Mouse (Mus musculus) brain, adult 2 months (tissue): Measurements from ENCODE around the gene Ahdc1.

Source experiments
- DNase-seq: peaks from one replicate; pipeline ENCODE4 v3.0.0; 2011; ENCODE audit warnings: low read depth, low spot score

The Ahdc1 gene

GRCm38 (mm10) chr4:133078947-133079346 lies 67.9 kb downstream of the Ahdc1 start:
- no peak for DNase-seq

- DNase-seq, result no peak
Measured at GRCm38 (mm10) chr4:133079416-133080113, 68.5 kb downstream of the Ahdc1 start.

- peak; percentile 54 for DNase-seq
Measured at GRCm38 (mm10) chr4:133080862-133081261, 69.8 kb downstream of the Ahdc1 start.

- DNase-seq, result no peak
Measured at GRCm38 (mm10) chr4:133082216-133082773, 71.2 kb downstream of the Ahdc1 start.

- DNase-seq, result peak; percentile 80
Measured at GRCm38 (mm10) chr4:133083991-133084861, 73.2 kb downstream of the Ahdc1 start.

- peak; percentile 81 for DNase-seq
Measured at GRCm38 (mm10) chr4:133085011-133085782, 74.1 kb downstream of the Ahdc1 start.

- peak; percentile 68 for DNase-seq
Measured at GRCm38 (mm10) chr4:133085783-133086342, 74.8 kb downstream of the Ahdc1 start.

GRCm38 (mm10) chr4:133087177-133087714 lies 76.2 kb downstream of the Ahdc1 start:
- no peak for DNase-seq

GRCm38 (mm10) chr4:133087835-133088234 lies 76.8 kb downstream of the Ahdc1 start:
- DNase-seq, result peak; percentile 74

GRCm38 (mm10) chr4:133089319-133089718 lies 78.3 kb downstream of the Ahdc1 start:
- no peak for DNase-seq

GRCm38 (mm10) chr4:133089802-133090201 lies 78.7 kb downstream of the Ahdc1 start:
- DNase-seq, result no peak

- DNase-seq, result no peak
Measured at GRCm38 (mm10) chr4:133090276-133090719, 79.2 kb downstream of the Ahdc1 start.

GRCm38 (mm10) chr4:133090720-133091458 lies 79.8 kb downstream of the Ahdc1 start:
- DNase-seq, result peak; percentile 65

GRCm38 (mm10) chr4:133091459-133091785 lies 80.4 kb downstream of the Ahdc1 start:
- peak; percentile 48 for DNase-seq

GRCm38 (mm10) chr4:133092453-133092901 lies 81.4 kb downstream of the Ahdc1 start:
- DNase-seq, result peak; percentile 86

- no peak for DNase-seq
Measured at GRCm38 (mm10) chr4:133093056-133093455, 82.0 kb downstream of the Ahdc1 start.

GRCm38 (mm10) chr4:133093481-133094033 lies 82.5 kb downstream of the Ahdc1 start:
- no peak for DNase-seq

- DNase-seq, result no peak
Measured at GRCm38 (mm10) chr4:133094255-133094654, 83.2 kb downstream of the Ahdc1 start.

GRCm38 (mm10) chr4:133094936-133095733 lies 84.1 kb downstream of the Ahdc1 start:
- peak; percentile 89 for DNase-seq
